In genomic region chr12:81817126-81817505, GRCm38 (mm10) we compare ENCODE assay signal across 9 mouse cellular contexts. TPM values are rescaled to one million over a fixed set of nuclear protein-coding genes. Genes with fewer than 3 reads are reported as not detected.
DNase-seq lines count a peak whose midpoint lies in the region; ATAC-seq and TF ChIP-seq lines count a peak whose summit lies in the region.
"Had no signal": no experiment of that assay in that cellular context is flagged by ENCODE, and none has a peak within 500 bp of the region (broad histone marks: within the 10 kb centered on the region; RNA-seq: fewer than 3 reads in every experiment).

No protein-coding gene starts in this region.

- peak overlapping the region; percentile 1; the same call in 1 of the 2 replicates for H3K4me3 ChIP-seq in kidney, embryonic 14.5 days (ENCODE audit: low read length)
- peak overlapping the region; percentile 7; the same call in 1 of the 2 replicates for H3K4me3 ChIP-seq in embryonic facial prominence, embryonic 14.5 days (ENCODE audit: low read depth, low read length)
- peak overlapping the region; percentile 26 for H3K4me3 ChIP-seq in kidney, postnatal 0 days (replicated peaks; ENCODE audit: low read depth, low read length)
- H3K4me3 ChIP-seq in neural tube, embryonic 13.5 days, result peak overlapping the region; percentile 14; the same call in 1 of the 2 replicates
- H3K4me3 ChIP-seq in left cerebral cortex, adult 2 months, result no peak overlapping the region

- no peaks in the 10 kb centered on the region for H3K9me3 ChIP-seq in kidney, embryonic 14.5 days (ENCODE audit: control insufficient read depth, low read length)
- H3K9me3 ChIP-seq in embryonic facial prominence, embryonic 14.5 days (ENCODE audit: control insufficient read depth, low read length), result no peaks in the 10 kb centered on the region
- H3K9me3 ChIP-seq in kidney, postnatal 0 days (replicated peaks; ENCODE audit: low read length), result no peaks in the 10 kb centered on the region
- H3K9me3 ChIP-seq in neural tube, embryonic 13.5 days, result no peaks in the 10 kb centered on the region

- no peak for DNase-seq in kidney, adult 11 months
- no peak for DNase-seq in embryonic facial prominence, embryonic 14.5 days (ENCODE audit: low spot score)
- peak; percentile 88 for DNase-seq in kidney, postnatal 0 days (ENCODE audit: low spot score)
- DNase-seq in right cerebral cortex, adult 18-20 months, result no peak
- DNase-seq in left cerebral cortex, adult 2 months (ENCODE audit: extremely low spot score in 1 of 2, low spot score in 2 of 2), result no peak
- no peak for DNase-seq in spleen, adult 12 weeks (ENCODE audit: low spot score)
- DNase-seq: right cerebral cortex, postnatal 25 days had no signal

- no peak overlapping the region for H3K27ac ChIP-seq in kidney, embryonic 14.5 days (ENCODE audit: low read depth, low read length)
- H3K27ac ChIP-seq in embryonic facial prominence, embryonic 14.5 days (replicated peaks; ENCODE audit: low read depth, low read length), result 0 out of 2 replicates have a peak overlapping the region, but pooled peaks have one; percentile 5
- H3K27ac ChIP-seq in kidney, postnatal 0 days, result peak overlapping the region; percentile 82; the same call in 1 of the 2 replicates
- H3K27ac ChIP-seq in neural tube, embryonic 13.5 days (replicated peaks), result peak overlapping the region; percentile 67
- no peak overlapping the region for H3K27ac ChIP-seq in left cerebral cortex, adult 2 months

- H3K9ac ChIP-seq in kidney, embryonic 14.5 days (ENCODE audit: low read depth, low read length), result no peak overlapping the region
- H3K9ac ChIP-seq in embryonic facial prominence, embryonic 14.5 days (ENCODE audit: low read depth, low read length), result 0 out of 2 replicates have a peak overlapping the region, but pooled peaks have one; percentile 32
- no peak overlapping the region for H3K9ac ChIP-seq in kidney, postnatal 0 days (ENCODE audit: low read depth, low read length)
- no peak overlapping the region for H3K9ac ChIP-seq in neural tube, embryonic 13.5 days

- no peaks in the 10 kb centered on the region for H3K36me3 ChIP-seq in kidney, embryonic 14.5 days (ENCODE audit: control insufficient read depth, insufficient read depth, low read length)
- no peaks in the 10 kb centered on the region for H3K36me3 ChIP-seq in embryonic facial prominence, embryonic 14.5 days (ENCODE audit: control insufficient read depth, insufficient read depth, low read length)
- H3K36me3 ChIP-seq in kidney, postnatal 0 days (ENCODE audit: insufficient read depth, low read length), result no peaks in the 10 kb centered on the region
- no peaks in the 10 kb centered on the region for H3K36me3 ChIP-seq in neural tube, embryonic 13.5 days

- peak overlapping the region; percentile 21 for H3K4me2 ChIP-seq in kidney, embryonic 14.5 days (replicated peaks; ENCODE audit: low read depth, low read length)
- peak overlapping the region; percentile 32 for H3K4me2 ChIP-seq in embryonic facial prominence, embryonic 14.5 days (ENCODE audit: low read depth, low read length)
- H3K4me2 ChIP-seq in kidney, postnatal 0 days (ENCODE audit: low read length), result peak overlapping the region; percentile 51
- peak overlapping the region; percentile 44 for H3K4me2 ChIP-seq in neural tube, embryonic 13.5 days

- 42% methylated on average over 6 of the region's 6 CpGs for WGBS in kidney, embryonic 14.5 days
- 51% methylated on average over 6 of the region's 6 CpGs for WGBS in embryonic facial prominence, embryonic 14.5 days
- WGBS in kidney, postnatal 0 days, result 45% methylated on average over 6 of the region's 6 CpGs
- 45% methylated on average over 6 of the region's 6 CpGs for WGBS in neural tube, embryonic 13.5 days

- ATAC-seq in kidney, embryonic 14.5 days (ENCODE audit: low FRiP score, low TSS enrichment), result peak; percentile 81
- ATAC-seq in embryonic facial prominence, embryonic 14.5 days (ENCODE audit: low read depth), result no peak
- ATAC-seq in kidney, postnatal 0 days (replicated peaks; ENCODE audit: low FRiP score, low read depth), result peak; percentile 80
- ATAC-seq in neural tube, embryonic 13.5 days (ENCODE audit: low read depth), result peak; percentile 59

- no peaks in the 10 kb centered on the region for H3K4me1 ChIP-seq in kidney, embryonic 14.5 days (ENCODE audit: control insufficient read depth, insufficient read depth, low read length)
- 0 out of 2 replicates have a peak, but pooled peaks cover 9% of the 10 kb centered on the region for H3K4me1 ChIP-seq in embryonic facial prominence, embryonic 14.5 days (ENCODE audit: control insufficient read depth, insufficient read depth, low read length)
- no peaks in the 10 kb centered on the region for H3K4me1 ChIP-seq in kidney, postnatal 0 days (replicated peaks; ENCODE audit: insufficient read depth, low read length)
- peaks cover 10% of the 10 kb centered on the region for H3K4me1 ChIP-seq in neural tube, embryonic 13.5 days (replicated peaks)

- H3K27me3 ChIP-seq in kidney, embryonic 14.5 days (ENCODE audit: control insufficient read depth, insufficient read depth, low read length), result no peaks in the 10 kb centered on the region
- H3K27me3 ChIP-seq in embryonic facial prominence, embryonic 14.5 days (replicated peaks; ENCODE audit: control insufficient read depth, insufficient read depth, low read length), result no peaks in the 10 kb centered on the region
- no peaks in the 10 kb centered on the region for H3K27me3 ChIP-seq in kidney, postnatal 0 days (ENCODE audit: insufficient read depth, low read length)
- H3K27me3 ChIP-seq in neural tube, embryonic 13.5 days, result no peaks in the 10 kb centered on the region

- peak; percentile 11; the same call in 1 of the 2 replicates for TF ChIP-seq CTCF in kidney, postnatal 0 days (IDR thresholded peaks at IDR 0.05; ENCODE audit: low read depth)
- TF ChIP-seq CTCF in left cerebral cortex, adult 2 months (IDR thresholded peaks at IDR 0.05), result no peak

- intact Hi-C loops in left cerebral cortex, adult 2 months (cut with DNase I), result no loop called here

RNA-seq across cellular contexts. Expression of gene Map3k9, which starts 36.1 kb away (rescaled TPM):
- 0.99 and 1.9 TPM in 2 replicates for polyA plus RNA-seq in kidney, embryonic 14.5 days (2014; fragmentation: Nextera tagmentation; extraction: Ambion mirVana)
- 1.1 and 1.5 TPM in 2 replicates for polyA plus RNA-seq in embryonic facial prominence, embryonic 14.5 days (2014; fragmentation: Nextera tagmentation; extraction: Ambion mirVana)
- 1.3 and 1.4 TPM in 2 replicates for polyA plus RNA-seq in kidney, postnatal 0 days (2015; fragmentation: Nextera tagmentation; extraction: Ambion mirVana)
- 8.1 and 9.4 TPM in 2 replicates for polyA plus RNA-seq in neural tube, embryonic 13.5 days (2015; fragmentation: Nextera tagmentation; extraction: Ambion mirVana)
- total RNA-seq in left cerebral cortex, adult 2 months (2021), result 10 to 100 TPM; 63.3 to 68.9 TPM

RNA-seq across cellular contexts. Expression of gene Pcnx, which starts 42.7 kb away (rescaled TPM):
- polyA plus RNA-seq in kidney, embryonic 14.5 days (2014; fragmentation: Nextera tagmentation; extraction: Ambion mirVana), result 13.2 and 19.5 TPM in 2 replicates
- 16.7 and 20.0 TPM in 2 replicates for polyA plus RNA-seq in embryonic facial prominence, embryonic 14.5 days (2014; fragmentation: Nextera tagmentation; extraction: Ambion mirVana)
- polyA plus RNA-seq in kidney, postnatal 0 days (2015; fragmentation: Nextera tagmentation; extraction: Ambion mirVana), result 8.9 and 9.2 TPM in 2 replicates
- 7.2 and 12.4 TPM in 2 replicates for polyA plus RNA-seq in neural tube, embryonic 13.5 days (2015; fragmentation: Nextera tagmentation; extraction: Ambion mirVana)
- total RNA-seq in left cerebral cortex, adult 2 months (2021), result 100 to 1,000 TPM in 1 of 2 experiments, 10 to 100 TPM in 1; 99.3 to 109 TPM

Comparison
In these comparisons a context has a peak if more than half of its experiments do, and no peak if none do; other contexts are left out.
1. H3K27ac ChIP-seq: peak in embryonic facial prominence, embryonic 14.5 days (single experiment), kidney, postnatal 0 days (single experiment) and neural tube, embryonic 13.5 days (single experiment); none in kidney, embryonic 14.5 days (single experiment) and left cerebral cortex, adult 2 months (single experiment).
2. Peak in every context shown above with its lines, with median percentiles within 50 percentile points of each other: H3K4me2 ChIP-seq.